Mouse (Mus musculus) ES-E14 (cell line): Measurements from ENCODE around the gene Cox4i2. TPM values are rescaled to one million over a fixed set of nuclear protein-coding genes. Genes with fewer than 3 reads are reported as not detected.

Experiments
- DNase-seq: peaks from one replicate; pipeline ENCODE4 v3.0.0-alpha.2; 2013; ENCODE audit warnings: low read depth, low spot score
- H3K27ac ChIP-seq: 2 replicates; pipeline ENCODE4 v1.5.1; 2012; ENCODE audit warnings: low read depth, mild to moderate bottlenecking, low read length, moderate library complexity, mixed read lengths; ENCODE audit not compliant: poor library complexity, insufficient read depth, severe bottlenecking
- H3K36me3 ChIP-seq: 2 replicates; pipeline ENCODE4 v1.6.1; 2012; ENCODE audit warnings: mild to moderate bottlenecking, low read length, moderate library complexity, mixed read lengths; ENCODE audit not compliant: control insufficient read depth, poor library complexity, insufficient read depth, severe bottlenecking
- H3K4me1 ChIP-seq, 2 experiments: fragments of 150-350 bp in 1 of 2; sonication (generic) in 1 of 2; 2 replicates each; pipeline ENCODE4 v1.6.1; 2012; ENCODE audit warnings: low read length in 2 of 2, mild to moderate bottlenecking in 1 of 2, mixed read lengths in 1 of 2; ENCODE audit not compliant: control insufficient read depth in 2 of 2, insufficient read depth in 2 of 2, poor library complexity in 1 of 2
- H3K4me3 ChIP-seq, 2 experiments: fragments of 150-350 bp in 1 of 2; sonication (generic) in 1 of 2; 2 replicates each; pipeline ENCODE4 v1.5.1; 2012; ENCODE audit warnings: low read length in 2 of 2, low read depth in 1 of 2, mild to moderate bottlenecking in 1 of 2, mixed read lengths in 1 of 2; ENCODE audit not compliant: insufficient read depth in 1 of 2, poor library complexity in 1 of 2, severe bottlenecking in 1 of 2
- H3K9ac ChIP-seq: 2 replicates; pipeline ENCODE4 v1.6.1; 2012; ENCODE audit warnings: low read depth, mild to moderate bottlenecking, low read length, mixed read lengths; ENCODE audit not compliant: poor library complexity, insufficient read depth, severe bottlenecking
- H3K9me3 ChIP-seq: fragments of 150-350 bp; sonication (generic); 2 replicates; pipeline ENCODE4 v1.6.1; 2012; ENCODE audit warnings: low read depth, mild to moderate bottlenecking, low read length; ENCODE audit not compliant: control insufficient read depth, insufficient read depth
- CHD2 ChIP-seq: IDR thresholded peaks from 2 replicates; pipeline ENCODE4 v1.6.1; 2014; ENCODE audit warnings: mild to moderate bottlenecking, low read depth, low read length, inconsistent platforms
- HCFC1 ChIP-seq: IDR thresholded peaks from 2 replicates; pipeline ENCODE4 v1.6.1; 2012; ENCODE audit warnings: low read length, inconsistent platforms, borderline replicate concordance; ENCODE audit not compliant: insufficient read depth
- MAFK ChIP-seq: IDR thresholded peaks from 2 replicates; pipeline ENCODE4 v1.6.1; 2014; ENCODE audit warnings: mild to moderate bottlenecking, low read depth, low read length, inconsistent platforms; ENCODE audit not compliant: insufficient read depth
- ZC3H11A ChIP-seq: IDR thresholded peaks from 2 replicates; pipeline ENCODE4 v1.6.1; 2012; ENCODE audit warnings: low read depth, mild to moderate bottlenecking, inconsistent platforms, low read length, borderline replicate concordance
- ZNF384 ChIP-seq: IDR thresholded peaks from 2 replicates; pipeline ENCODE4 v1.6.1; 2012; ENCODE audit warnings: low read depth, low read length, inconsistent platforms
- in situ Hi-C, 2 experiments: fragments of 600-800 bp; cut with MboI; formaldehyde crosslinking; loops; one replicate each; pipeline ENCODE4 v1.15.1; 2025; ENCODE audit warnings: low sequenced_read_pairs in 2 of 2, inconsistent platforms in 1 of 2; ENCODE audit not compliant: unreplicated experiment in 2 of 2
- total RNA-seq: library from RNA; depleted of rRNA; stranded (reverse); fragments of 300-350 nt; gene quantifications from 2 replicates; pipeline ENCODE4 v1.2.3, GENCODE M21; 2012

Cox4i2 gene
- total RNA-seq, 1 experiment = 1.7 TPM

DNA sequence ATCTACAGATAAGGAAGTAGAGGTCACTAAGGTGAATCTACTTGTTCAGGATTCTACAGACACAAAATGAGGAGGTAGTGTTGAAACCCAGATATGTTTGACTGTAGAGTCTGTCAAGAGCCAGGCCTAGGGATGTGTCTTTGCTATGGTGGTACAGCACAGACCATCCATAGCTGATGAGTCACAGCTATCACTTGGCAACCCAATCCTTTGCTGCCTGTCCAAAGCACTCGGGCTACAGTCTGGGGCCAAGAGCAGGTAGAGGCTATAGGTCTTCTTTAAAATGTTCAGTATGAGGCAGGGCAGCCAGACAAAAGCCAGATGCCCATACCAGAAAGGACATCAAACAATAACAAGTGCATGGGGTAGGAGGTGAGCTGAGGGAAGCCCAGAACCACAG, 43.6 kb downstream of the Cox4i2 start:
- DNase-seq = no peak
- peaks cover 3 to 11% of the 10 kb centered on the region in 2 experiments; a peak in 2 of 4 replicates for H3K4me1 ChIP-seq
- no peaks in the 10 kb centered on the region for H3K9me3 ChIP-seq
- in situ Hi-C loops = no loop called here
- H3K9ac ChIP-seq = no peak overlapping the region
- no peak overlapping the region for H3K27ac ChIP-seq
- no peak for TF ChIP-seq CHD2
- TF ChIP-seq ZNF384 = no peak
- TF ChIP-seq MAFK = no peak
- no peak for TF ChIP-seq HCFC1
- TF ChIP-seq ZC3H11A = no peak
- H3K4me3 ChIP-seq = no peak overlapping the region
- no peaks in the 10 kb centered on the region for H3K36me3 ChIP-seq

DNA sequence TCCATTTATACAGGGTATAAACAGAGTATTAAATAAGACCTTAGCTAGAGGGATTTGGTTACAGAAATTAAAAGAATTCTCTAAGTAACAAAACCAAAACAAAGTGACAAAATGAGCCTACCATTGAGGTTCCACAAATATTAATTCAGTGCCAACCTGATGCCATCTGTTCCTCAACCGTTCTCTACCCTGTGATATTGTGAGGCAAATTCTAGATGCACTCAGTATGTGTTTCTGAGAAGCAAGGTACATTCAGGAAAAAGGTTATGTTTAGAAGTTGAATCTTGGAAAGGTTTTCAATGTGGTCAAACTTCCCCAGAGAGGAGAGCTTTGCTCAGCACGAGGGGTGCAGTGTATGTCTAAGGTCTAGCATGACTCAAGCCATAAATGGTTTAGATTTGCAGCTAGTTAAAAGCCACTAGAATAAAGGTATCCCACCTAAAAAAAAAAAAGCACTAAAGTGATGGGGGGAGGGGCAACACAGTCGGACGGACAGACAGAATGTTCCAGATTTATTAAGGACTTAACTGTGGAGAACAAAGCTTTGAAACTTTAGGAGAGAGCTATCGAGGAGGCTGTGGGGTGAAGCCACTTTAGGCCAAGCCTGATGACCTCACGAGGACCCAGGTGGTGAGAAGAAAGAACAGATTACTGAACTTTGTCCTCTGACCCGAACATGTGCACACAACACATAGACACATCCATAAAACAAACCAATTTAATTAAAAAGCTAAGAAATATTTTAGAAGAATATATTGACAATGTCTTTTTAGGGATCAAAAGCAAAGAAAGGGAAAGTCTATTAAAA, 46.2 kb downstream of the Cox4i2 start:
- Histone ChIP-seq H3K9me3 (no peaks in the 10 kb centered on the region), H3K4me3 (no peak overlapping the region), H3K27ac (no peak overlapping the region), H3K4me1 (peaks cover 11 to 15% of the 10 kb centered on the region in 2 experiments), H3K36me3 (no peaks in the 10 kb centered on the region), H3K9ac (no peak overlapping the region)
- TF ChIP-seq ZNF384 = no peak
- TF ChIP-seq CHD2 = no peak
- no peak for TF ChIP-seq MAFK
- TF ChIP-seq HCFC1 = no peak
- TF ChIP-seq ZC3H11A = no peak
- in situ Hi-C loops = no loop called here
- no peak for DNase-seq

DNA sequence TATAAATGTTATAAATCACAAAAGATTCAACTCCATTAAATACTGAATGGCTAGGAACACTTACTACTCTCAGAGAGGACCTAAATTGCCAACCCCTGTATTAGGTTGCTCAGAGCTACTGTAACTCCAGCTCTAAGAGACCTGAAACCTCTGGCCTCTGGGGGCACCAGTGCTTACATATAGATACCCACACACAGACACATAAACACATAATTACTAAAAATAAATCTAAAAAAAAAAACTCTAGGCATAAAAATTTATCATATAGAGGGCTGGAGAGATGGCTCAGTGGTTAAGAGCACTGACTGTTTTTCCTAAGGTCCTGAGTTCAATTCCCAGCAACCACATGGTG, 46.8 kb downstream of the Cox4i2 start:
- H3K9ac ChIP-seq = no peak overlapping the region
- no peaks in the 10 kb centered on the region for H3K36me3 ChIP-seq
- H3K4me3 ChIP-seq = no peak overlapping the region
- H3K9me3 ChIP-seq = no peaks in the 10 kb centered on the region
- no peak for DNase-seq
- TF ChIP-seq MAFK (no peak), CHD2 (no peak), ZNF384 (no peak), ZC3H11A (no peak), HCFC1 (no peak)
- in situ Hi-C loops = no loop called here
- no peak overlapping the region for H3K27ac ChIP-seq
- peaks cover 15 to 18% of the 10 kb centered on the region in 2 experiments for H3K4me1 ChIP-seq

DNA sequence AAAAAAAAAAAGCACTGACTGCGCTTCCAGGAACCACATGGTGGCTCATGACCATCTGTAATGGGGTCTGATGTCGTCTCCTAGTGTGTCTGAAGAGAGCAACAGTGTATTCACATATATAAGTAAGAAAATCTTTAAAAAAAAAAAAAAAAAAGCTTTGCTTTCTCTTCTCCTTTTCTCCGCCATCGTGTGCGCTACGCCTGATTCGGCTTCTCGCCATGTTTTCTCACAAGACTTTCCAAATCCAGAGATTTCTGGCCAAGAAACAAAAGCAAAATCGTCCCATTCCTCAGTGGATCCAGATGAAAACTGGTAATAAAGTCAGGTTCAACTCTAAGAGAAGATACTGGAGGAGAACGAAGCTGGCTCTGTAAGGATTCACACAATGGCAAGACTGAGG, 48.3 kb downstream of the Cox4i2 start:
- no peak overlapping the region; the same call in 1 of the 2 replicates for H3K27ac ChIP-seq
- H3K4me1 ChIP-seq = peaks cover 22 to 23% of the 10 kb centered on the region in 2 experiments
- in situ Hi-C loops = no loop called here
- no peaks in the 10 kb centered on the region for H3K9me3 ChIP-seq
- TF ChIP-seq ZNF384 (peak; percentile 68), HCFC1 (no peak), ZC3H11A (no peak), CHD2 (no peak)
- no peaks in the 10 kb centered on the region for H3K36me3 ChIP-seq
- DNase-seq = no peak
- H3K4me3 ChIP-seq = no peak overlapping the region
- H3K9ac ChIP-seq = no peak overlapping the region; the same call in 1 of the 2 replicates
